Mouse (Mus musculus): ENCODE results near the gene Pold2. TPM values are rescaled to one million over a fixed set of nuclear protein-coding genes. Genes with fewer than 3 reads are reported as not detected.
"Not testable (repeated sequence)": the region's sequence is repeated elsewhere in the genome, so short reads cannot be mapped to it uniquely, and the experiment has no call there.

Pold2 gene
- total RNA-seq, 2 experiments from 2014 or later, result 25.9 to 26.6 TPM

- DNase-seq (ENCODE audit: low spot score in 2 of 2), result no peak
Measured at GRCm38 (mm10) chr11:5898531-5898930, 20.4 kb upstream of the Pold2 start, which contains the start of gene Myl7. Gene Myl7, minus strand, starts transcription at chr11:5898782.

- DNase-seq (ENCODE audit: low spot score in 2 of 2), result no peak
Measured at GRCm38 (mm10) chr11:5897839-5898238, 19.7 kb upstream of the Pold2 start.

DNA sequence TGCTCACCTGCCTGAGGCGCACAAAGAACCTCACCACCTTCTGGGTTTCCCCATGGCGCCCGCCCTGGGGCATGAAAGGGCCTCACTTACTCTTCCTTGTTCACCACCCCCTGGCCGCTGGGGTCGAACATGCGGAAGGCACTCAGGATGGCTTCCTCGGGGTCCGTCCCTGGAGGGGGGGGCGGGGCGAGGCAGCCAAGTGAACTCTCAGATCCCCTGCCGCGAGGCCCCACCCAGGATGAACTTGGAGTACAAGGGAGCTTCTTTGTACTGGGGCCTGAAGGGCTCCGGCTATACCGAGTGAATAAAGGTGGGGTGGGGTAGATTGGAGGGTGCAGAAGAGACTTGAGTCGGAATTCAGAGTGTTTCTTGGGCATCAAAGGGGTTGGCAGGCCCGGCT, 19.1 kb upstream of the Pold2 start:
- DNase-seq (ENCODE audit: low spot score in 2 of 2), result no peak

GRCm38 (mm10) chr11:5893807-5894206, 15.7 kb upstream of the Pold2 start:
- no peak for DNase-seq (ENCODE audit: low spot score in 2 of 2)

DNA sequence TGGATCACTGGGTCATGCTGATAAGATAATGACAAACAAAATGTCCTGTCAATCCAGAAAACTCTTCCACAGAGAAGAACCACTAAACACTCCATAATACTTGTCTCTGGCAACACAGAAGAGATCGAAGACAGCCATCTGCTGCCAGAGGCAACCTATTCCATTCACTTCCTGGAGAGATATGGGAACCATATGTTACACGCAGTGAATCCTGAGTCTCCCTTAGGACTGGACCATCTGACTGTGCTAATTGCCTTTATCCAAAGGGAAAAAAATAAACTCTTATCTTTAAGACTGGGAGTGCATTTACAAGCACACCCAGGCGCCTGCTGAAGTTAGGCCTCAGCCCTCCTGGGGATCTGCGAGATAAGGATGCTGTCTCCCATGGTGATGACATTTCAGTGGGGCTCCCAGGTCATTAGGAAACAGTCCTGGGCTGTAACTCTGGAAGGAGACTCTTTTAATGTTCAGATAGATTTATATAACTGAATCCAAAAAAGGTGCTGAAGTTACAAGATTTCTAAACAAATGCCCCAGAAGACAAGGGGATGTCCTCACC, 14.8 kb upstream of the Pold2 start:
- peak in 1 of 2 experiments; percentile 36 for DNase-seq (ENCODE audit: low spot score in 2 of 2)

DNA sequence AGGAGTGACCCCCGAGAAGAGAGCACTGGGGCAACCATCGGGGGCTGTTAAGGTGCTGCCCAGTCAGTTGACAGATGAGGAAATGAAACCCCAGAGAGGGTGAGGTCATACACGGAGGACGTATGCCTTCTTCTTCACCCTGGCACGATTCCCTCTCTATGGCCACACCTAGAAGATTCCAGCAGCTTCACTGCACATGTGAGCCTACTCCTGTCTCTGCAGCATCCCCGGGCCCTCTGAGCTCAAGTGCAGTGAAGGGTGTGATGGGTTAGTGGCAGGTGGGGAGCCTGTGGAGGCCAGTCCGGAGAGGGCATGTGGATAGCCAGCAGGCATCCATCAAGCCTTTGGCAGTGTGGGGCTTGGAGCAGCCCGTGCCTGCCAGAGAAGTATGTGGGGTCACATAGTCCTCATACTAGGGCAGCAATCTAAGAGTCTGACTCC, 14.1 kb upstream of the Pold2 start:
- no peak for DNase-seq (ENCODE audit: low spot score in 2 of 2)

DNA sequence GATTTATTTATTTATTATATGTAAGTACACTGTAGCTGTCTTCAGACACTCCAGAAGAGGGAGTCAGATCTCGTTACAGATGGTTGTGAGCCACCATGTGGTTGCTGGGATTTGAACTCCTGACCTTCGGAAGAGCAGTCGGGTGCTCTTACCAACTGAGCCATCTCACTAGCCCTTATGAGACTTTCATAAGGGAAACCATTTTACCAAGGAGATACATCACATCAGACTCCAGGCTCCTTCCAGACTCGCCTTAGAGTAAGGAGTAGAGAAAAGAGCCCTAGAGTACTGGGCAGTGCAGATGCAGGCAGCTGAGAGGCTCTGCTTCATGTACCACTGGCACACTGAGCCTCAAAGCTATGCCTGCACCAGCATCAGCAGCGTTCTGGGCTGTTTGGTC, 10.5 kb upstream of the Pold2 start:
- DNase-seq (ENCODE audit: low spot score in 2 of 2), result not testable (repeated sequence)

GRCm38 (mm10) chr11:5887250-5887649, 9.2 kb upstream of the Pold2 start:
- no peak for DNase-seq (ENCODE audit: low spot score in 2 of 2)

DNA sequence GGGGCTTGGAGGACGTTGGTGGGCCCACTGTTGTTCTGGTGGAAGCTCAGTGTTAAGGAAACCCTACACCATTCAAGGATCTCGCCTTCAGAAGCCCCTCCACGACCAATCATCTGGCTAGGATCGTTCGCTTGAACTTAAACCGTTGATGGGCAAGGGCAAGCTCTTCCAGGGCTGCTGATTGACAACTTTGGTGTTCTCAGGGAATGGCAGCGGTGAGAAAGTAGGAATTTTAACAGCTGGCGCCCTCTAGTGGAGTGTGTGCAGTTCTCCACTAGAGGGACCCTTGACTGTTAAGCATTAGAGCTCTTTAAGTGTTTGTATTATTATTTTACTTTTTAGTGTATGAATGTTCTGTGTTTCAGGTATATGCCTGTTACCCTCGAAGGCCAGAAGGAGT, 8.1 kb upstream of the Pold2 start:
- DNase-seq (ENCODE audit: low spot score in 2 of 2), result peak; percentile 44 to 84

GRCm38 (mm10) chr11:5882518-5882917, 4.4 kb upstream of the Pold2 start:
- no peak for DNase-seq (ENCODE audit: low spot score in 2 of 2)

DNA sequence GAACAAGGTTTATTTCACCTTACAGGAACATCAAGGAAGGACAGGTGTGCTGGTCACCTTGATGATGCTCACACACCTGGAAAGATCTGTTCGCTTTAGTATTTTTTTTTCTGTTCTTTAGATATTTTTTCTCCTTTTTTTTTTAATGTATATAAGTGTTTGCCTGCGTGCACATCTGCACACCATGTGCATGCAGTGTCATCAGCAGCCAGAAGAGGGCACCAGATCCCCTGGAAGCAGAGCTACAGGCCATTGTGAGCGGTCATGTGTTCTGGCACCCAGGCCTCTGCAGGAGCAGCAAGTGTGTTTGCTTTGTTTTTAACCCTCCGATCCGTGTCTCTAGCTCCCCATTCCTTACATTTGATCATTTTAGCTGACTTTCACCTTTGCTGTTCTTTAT, 1.8 kb upstream of the Pold2 start:
- DNase-seq (ENCODE audit: low spot score in 2 of 2), result peak; percentile 27 to 77

GRCm38 (mm10) chr11:5878661-5879060, 569 bp upstream of the Pold2 start:
- no peak for DNase-seq (ENCODE audit: low spot score in 2 of 2)

- DNase-seq (ENCODE audit: low spot score in 2 of 2), result no peak
Measured at GRCm38 (mm10) chr11:5877421-5877820, 671 bp downstream of the Pold2 start.

GRCm38 (mm10) chr11:5873192-5873591, 4.9 kb downstream of the Pold2 start:
- DNase-seq (ENCODE audit: low spot score in 2 of 2), result no peak

- DNase-seq (ENCODE audit: low spot score in 2 of 2), result no peak
Measured at GRCm38 (mm10) chr11:5872707-5873106, 5.4 kb downstream of the Pold2 start.

- DNase-seq (ENCODE audit: low spot score in 2 of 2), result no peak
Measured at GRCm38 (mm10) chr11:5870069-5870468, 8.0 kb downstream of the Pold2 start.

DNA sequence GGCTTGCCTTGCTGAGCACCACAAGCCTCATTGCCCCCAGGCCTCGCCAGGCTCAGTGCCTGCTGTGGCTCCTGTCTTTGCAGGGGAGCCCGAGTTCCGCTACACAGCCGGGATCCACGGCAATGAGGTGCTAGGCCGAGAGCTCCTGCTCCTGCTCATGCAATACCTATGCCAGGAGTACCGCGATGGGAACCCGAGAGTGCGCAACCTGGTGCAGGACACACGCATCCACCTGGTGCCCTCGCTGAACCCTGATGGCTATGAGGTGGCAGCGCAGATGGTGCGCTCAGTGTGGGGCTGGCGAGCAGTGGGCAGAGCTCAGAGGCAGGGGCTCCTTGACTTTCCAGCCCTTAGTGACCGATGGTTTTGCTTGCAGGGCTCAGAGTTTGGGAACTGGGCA, 8.8 kb downstream of the Pold2 start:
- DNase-seq (ENCODE audit: low spot score in 2 of 2), result no peak

DNA sequence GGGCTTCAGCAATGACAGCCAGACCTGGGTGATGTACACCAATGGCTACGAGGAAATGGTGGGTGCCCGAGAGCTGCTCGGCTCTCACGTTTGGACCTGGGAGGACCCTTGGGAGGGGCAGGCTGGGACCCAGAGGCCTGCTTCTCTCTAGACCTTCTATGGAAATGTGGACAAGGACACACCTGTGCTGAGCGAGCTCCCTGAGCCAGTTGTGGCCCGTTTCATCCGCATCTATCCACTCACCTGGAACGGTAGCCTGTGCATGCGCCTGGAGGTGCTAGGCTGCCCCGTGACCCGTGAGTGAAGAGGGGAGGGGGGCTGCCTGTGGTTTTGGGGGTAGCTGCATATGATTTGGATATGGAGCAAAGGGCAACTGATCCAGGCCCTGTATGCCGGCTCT, 9.8 kb downstream of the Pold2 start:
- no peak for DNase-seq (ENCODE audit: low spot score in 2 of 2)

DNA sequence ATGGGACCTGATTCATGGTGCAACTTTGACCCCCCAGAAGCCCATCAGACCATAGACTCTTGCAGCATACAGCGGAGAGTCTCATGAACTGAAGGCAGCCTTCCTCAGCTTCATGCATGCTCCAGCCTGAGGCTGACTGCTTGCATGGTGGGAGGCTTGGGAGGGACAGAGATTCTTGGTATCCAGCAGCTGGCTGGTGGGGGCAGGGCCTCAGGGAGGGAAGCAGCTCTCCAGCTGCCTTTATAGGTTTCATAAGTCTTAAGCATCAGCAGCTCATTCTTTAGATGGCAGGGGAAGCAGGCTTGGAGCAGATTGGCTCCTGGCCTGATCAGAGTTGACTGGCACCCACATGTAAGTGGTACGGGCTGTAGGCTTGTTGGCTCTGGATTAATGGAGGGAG, 10.9 kb downstream of the Pold2 start:
- no peak for DNase-seq (ENCODE audit: low spot score in 2 of 2)

DNA sequence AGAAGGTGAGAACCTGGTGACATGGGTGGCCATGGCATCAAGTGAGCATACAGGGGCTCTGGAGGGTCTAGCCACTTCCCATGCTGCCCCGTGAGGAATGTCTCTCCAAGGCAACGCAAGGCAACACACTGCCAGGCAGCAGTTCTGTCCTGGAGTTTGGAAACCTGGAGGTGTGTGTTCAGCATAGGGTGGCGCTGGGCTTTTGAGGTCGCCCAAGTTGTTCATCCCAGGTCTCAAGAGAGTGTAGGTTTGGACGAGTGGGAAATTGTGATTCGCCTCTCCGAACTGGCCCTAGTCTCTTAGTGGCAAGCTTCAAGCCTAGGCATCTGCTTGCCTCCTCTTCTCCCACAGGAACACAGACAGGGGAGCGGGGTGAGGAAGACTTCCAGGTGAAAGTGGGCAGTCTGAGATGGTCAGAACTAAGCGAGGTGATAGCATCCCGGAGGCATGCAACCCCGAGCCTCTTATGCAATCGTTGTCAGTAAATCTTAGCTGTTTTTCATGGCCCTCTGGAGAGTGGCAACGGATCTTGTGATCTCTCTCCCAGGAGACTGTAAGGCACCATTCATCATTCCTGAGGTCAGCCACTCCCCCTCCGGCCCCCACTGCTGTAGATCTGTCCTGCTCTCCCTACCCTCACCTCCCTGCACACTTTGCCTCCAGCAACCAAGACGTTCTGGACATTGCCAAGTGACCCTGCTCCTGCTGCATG, 15.5 kb downstream of the Pold2 start:
- no peak for DNase-seq (ENCODE audit: low spot score in 2 of 2)

- no peak for DNase-seq (ENCODE audit: low spot score in 2 of 2)
Measured at GRCm38 (mm10) chr11:5861678-5862393, 16.3 kb downstream of the Pold2 start, which contains the start of gene Aebp1. Gene Aebp1, plus strand, starts transcription at chr11:5861947.

DNA sequence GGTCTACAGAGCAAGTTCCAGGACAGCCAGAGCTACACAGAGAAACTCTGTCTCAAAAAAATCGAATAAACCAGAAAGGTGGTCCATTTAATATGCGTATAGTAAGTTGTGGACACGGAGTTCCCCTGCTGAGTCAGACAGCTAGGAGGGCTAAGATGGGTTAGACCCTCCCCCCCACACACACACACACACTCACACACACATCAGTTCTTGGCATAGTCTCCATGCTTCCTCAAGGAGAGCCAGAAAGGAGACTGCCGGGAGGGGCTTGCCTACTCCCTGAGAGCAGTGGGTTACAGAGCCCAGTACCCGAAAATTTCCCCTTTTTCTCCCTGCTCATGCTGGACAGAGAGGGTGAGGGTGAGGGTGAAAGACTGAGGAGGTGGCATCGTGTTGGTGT, 17.5 kb downstream of the Pold2 start:
- no peak for DNase-seq (ENCODE audit: low spot score in 2 of 2)
